Mouse (Mus musculus): ENCODE results near the gene Aldoart1. TPM values are rescaled to one million over a fixed set of nuclear protein-coding genes. Genes with fewer than 3 reads are reported as not detected.

Gene Aldoart1
- 4.2 and 5.8 TPM in 2 replicates for polyA plus RNA-seq (2012; ENCODE audit: insufficient read depth, insufficient read length, missing spikeins)

- Histone ChIP-seq H3K27ac (replicated peaks; ENCODE audit: low read depth, low read length) (no peak within 1 kb of the TSS), H3K4me3 (ENCODE audit: insufficient read depth, low read depth, low read length) (no peak within 1 kb of the TSS), H3K4me1 (ENCODE audit: control insufficient read depth, insufficient read depth, insufficient read length, low read length) (no peaks in the 10 kb centered on the region)
Observed at GRCm38 (mm10) chr4:72852534-72852933, at the start of gene Aldoart1. TSS of gene Aldoart1 (minus strand) at chr4:72852634.

GRCm38 (mm10) chr4:72901566-72901965, 49.1 kb upstream of the Aldoart1 start:
- Histone ChIP-seq H3K27ac (replicated peaks; ENCODE audit: low read depth, low read length) (no peak overlapping the region), H3K4me3 (ENCODE audit: insufficient read depth, low read depth, low read length) (no peak overlapping the region), H3K4me1 (ENCODE audit: control insufficient read depth, insufficient read depth, insufficient read length, low read length) (no peaks in the 10 kb centered on the region)

GRCm38 (mm10) chr4:72865371-72866075, 13.1 kb upstream of the Aldoart1 start:
- Histone ChIP-seq H3K27ac (replicated peaks; ENCODE audit: low read depth, low read length) (no peak overlapping the region), H3K4me1 (ENCODE audit: control insufficient read depth, insufficient read depth, insufficient read length, low read length) (no peaks in the 10 kb centered on the region), H3K4me3 (ENCODE audit: insufficient read depth, low read depth, low read length) (no peak overlapping the region)

- H3K4me3 ChIP-seq (ENCODE audit: insufficient read depth, low read depth, low read length): no peak overlapping the region
- no peak overlapping the region for H3K27ac ChIP-seq (replicated peaks; ENCODE audit: low read depth, low read length)
- no peaks in the 10 kb centered on the region for H3K4me1 ChIP-seq (ENCODE audit: control insufficient read depth, insufficient read depth, insufficient read length, low read length)
Observed at GRCm38 (mm10) chr4:72844276-72844675, 8.2 kb downstream of the Aldoart1 start.

DNA sequence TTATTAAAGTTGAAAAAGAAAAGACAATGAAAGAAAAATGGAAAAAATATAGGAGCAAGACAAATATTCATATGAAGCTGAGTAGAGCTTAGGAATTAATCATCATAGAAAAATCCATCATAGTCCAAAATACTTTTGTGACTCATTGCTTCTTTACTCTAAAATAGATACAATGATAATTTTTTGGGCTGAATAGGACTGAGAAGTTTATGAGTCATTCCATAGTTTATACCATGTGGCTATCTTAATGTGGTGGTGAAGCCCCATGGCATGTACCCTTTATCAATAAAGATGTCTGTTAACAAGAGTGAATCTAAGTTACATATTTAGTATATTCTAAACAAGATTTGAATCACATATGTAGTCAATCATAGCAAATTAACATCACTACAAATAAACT, 9.4 kb downstream of the Aldoart1 start:
- H3K4me3 ChIP-seq (ENCODE audit: insufficient read depth, low read depth, low read length): no peak overlapping the region
- no peak overlapping the region for H3K27ac ChIP-seq (replicated peaks; ENCODE audit: low read depth, low read length)

DNA sequence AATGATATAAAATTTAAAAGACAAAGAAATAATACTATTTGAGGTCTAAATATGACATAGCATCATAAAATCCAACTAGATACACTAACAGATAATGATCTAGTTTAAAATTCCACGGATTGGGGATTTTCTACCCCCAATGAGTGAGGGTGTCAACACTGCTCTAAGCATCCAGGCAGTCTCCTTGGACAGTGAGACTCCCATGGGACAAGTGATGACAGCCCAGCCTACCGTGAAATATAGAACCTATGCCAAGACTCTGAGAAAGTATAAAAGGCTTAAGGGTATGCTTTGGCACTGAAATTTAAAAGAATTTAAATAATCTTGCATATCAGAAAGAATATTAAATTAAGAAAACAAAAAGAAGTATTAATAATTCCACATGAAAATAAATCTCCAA, 16.0 kb downstream of the Aldoart1 start:
- Histone ChIP-seq H3K4me1 (ENCODE audit: control insufficient read depth, insufficient read depth, insufficient read length, low read length) (no peaks in the 10 kb centered on the region), H3K4me3 (ENCODE audit: insufficient read depth, low read depth, low read length) (no peak overlapping the region), H3K27ac (replicated peaks; ENCODE audit: low read depth, low read length) (no peak overlapping the region)

More for the DNA sequence above, 9.4 kb downstream of the Aldoart1 start:
- H3K4me1 ChIP-seq (ENCODE audit: control insufficient read depth, insufficient read depth, insufficient read length, low read length): no peaks in the 10 kb centered on the region

DNA sequence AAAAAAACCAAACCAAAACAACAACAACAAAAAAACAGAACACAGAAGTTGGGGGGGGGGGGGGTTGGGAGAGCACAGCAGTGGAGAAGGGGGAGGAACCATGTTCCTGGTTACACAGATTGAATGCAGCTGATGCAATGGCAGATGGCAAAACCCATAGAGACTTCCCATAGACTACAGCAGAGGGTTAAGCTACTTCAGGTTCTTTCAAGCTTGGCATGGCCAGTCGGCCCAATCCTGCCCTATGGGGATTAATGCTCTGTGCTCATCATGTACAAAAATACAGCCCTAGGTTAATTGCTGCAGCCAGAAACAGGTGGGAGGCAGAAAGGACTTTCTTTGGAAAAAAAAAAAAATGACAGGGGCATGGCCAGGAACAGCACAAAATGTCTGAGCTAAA, 17.0 kb downstream of the Aldoart1 start:
- Histone ChIP-seq H3K4me1 (ENCODE audit: control insufficient read depth, insufficient read depth, insufficient read length, low read length) (no peaks in the 10 kb centered on the region), H3K4me3 (ENCODE audit: insufficient read depth, low read depth, low read length) (no peak overlapping the region), H3K27ac (replicated peaks; ENCODE audit: low read depth, low read length) (no peak overlapping the region)

GRCm38 (mm10) chr4:72800816-72801215, 51.6 kb downstream of the Aldoart1 start:
- Histone ChIP-seq H3K4me3 (ENCODE audit: insufficient read depth, low read depth, low read length) (no peak overlapping the region), H3K4me1 (ENCODE audit: control insufficient read depth, insufficient read depth, insufficient read length, low read length) (no peaks in the 10 kb centered on the region), H3K27ac (replicated peaks; ENCODE audit: low read depth, low read length) (no peak overlapping the region)

Measured in brown adipose tissue, adult 24 weeks (tissue).